Mouse (Mus musculus) G1E (cell line): ENCODE results near the gene Stk24.

Experiments used
- CTCF ChIP-seq: IDR thresholded peaks from 2 replicates; pipeline ENCODE4 v1.5.1; 2012; ENCODE audit warnings: low read depth, low read length, inconsistent platforms, mixed read lengths
- GATA1 ChIP-seq: IDR thresholded peaks from 2 replicates; pipeline ENCODE4 v1.6.1; 2012; ENCODE audit warnings: borderline replicate concordance, low read length, inconsistent platforms, mixed read lengths

GRCm38 (mm10) chr14:121322641-121323040, 57.2 kb downstream of the Stk24 start:
- TF ChIP-seq CTCF = no peak
- TF ChIP-seq GATA1 = no peak
